Mouse (Mus musculus): ENCODE data around the gene Rgcc.

DNA sequence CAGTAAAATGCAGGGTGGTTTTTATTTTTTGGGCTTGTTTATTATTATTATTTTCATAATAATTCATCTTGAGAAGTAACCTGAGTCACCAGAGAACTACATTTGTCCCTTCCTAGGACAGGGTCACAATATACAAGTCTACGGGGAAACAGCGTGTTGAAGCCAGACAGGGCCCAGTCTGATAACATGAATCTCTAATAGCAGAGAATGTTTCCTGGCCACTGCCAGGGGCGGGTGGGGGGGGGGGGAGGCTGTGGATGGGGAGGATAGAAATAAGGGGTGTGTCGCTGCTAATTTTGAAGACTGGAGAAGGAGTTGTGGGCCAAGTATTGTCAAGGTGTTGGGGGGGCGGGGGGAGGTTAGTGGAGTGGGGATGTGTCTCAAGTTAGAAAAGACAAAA is 6.5 kb upstream of the Rgcc start:
- TF ChIP-seq CTCF (IDR thresholded peaks at IDR 0.05) = no peak
- no peak for TF ChIP-seq EP300 (IDR thresholded peaks at IDR 0.05)

All from lung, postnatal 0 days (tissue).